Mouse (Mus musculus) lung, adult 2 months (tissue): ENCODE measurements around the gene Hbb-y.

ENCODE experiments used
- CTCF ChIP-seq: fragments of 200-500 bp; IDR thresholded peaks from 2 replicates; pipeline ENCODE4 v1.5.1; 2011; ENCODE audit warnings: mild to moderate bottlenecking, low read length, control low read depth; ENCODE audit not compliant: insufficient read depth
- POLR2A ChIP-seq: fragments of 200-500 bp; IDR thresholded peaks from 2 replicates; pipeline ENCODE4 v1.6.1; 2011; ENCODE audit warnings: low read depth, mild to moderate bottlenecking, control low read depth, low read length, borderline replicate concordance; ENCODE audit errors: extremely low read depth

DNA sequence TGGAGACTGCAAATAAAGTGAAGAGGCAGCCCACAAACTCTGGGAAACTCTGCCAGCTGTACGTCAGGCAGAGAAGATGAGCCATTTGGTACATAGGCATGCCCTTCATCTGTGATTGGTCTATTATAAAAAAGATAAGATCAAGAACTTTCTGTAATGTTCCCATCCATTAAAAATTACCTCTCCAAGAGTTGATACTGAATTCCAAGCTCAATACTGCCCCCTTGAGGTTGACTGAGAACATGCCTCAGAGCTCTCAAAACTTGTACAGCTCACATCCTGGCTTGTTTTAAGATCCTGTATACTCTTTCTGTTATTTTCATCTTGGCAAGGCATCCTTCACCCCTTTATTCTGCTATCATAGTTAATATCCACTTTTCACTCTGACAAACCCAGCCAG is 46.2 kb downstream of the Hbb-y start:
- TF ChIP-seq CTCF (no peak), POLR2A (no peak)
